Mouse (Mus musculus): ENCODE data around the gene Tlk2.

Gene Tlk2

DNA sequence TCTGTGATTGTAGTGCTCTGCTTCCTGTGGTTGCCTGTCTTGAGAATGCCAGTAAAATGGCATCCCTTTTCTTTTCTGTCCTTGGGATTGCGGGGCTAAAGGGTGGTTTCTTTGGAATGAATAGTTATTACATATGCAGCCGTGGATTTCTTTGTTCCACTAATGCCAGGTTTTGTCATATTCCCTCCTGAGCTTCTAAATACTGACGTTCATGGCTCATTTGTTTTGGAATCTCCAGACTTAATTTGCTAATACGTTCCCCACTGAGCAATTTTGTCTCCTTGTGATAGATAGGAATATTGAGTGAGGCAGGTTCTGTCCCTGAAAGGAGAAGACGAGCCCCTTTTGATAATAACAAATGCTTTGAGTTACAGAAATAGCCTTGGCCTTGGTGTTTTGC lies 82.5 kb downstream of the Tlk2 start:
- no peak for DNase-seq (ENCODE audit: low read depth in 1 of 2, low spot score in 2 of 2)

DNA sequence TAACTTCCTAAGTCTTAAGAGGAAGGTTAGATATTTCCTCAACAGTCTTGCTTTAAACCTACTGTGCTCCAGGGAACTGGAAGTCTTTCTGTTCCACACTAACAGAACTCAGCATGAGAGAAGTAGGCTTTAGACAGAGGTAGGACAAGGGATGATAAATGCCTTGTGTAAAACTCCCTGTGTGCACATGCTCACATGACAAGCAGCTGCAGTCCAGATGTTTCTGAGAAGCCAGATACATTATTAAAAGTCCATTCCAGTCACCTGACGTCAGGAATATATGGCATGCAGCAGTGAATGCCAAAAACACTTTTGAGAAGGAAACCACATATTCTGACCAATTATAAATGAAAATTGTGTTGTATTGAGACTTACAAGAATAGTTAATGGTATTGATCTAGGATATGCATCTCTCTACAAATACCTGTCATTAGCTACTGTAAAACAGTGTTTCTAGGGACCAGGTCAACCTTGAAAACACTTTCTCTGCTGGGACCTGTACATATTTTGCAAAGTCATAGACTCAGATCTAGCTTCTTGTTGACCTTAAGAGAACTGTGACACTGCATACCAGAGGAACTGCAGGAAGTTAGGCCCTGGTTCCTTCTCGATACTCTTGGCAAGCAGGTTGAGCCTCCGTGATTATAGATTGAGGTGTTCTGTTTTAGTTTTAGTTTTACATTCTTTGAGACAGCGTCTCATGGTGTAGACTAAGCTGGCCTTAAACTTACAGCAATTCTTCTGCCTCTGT lies 83.2 kb downstream of the Tlk2 start:
- no peak for DNase-seq (ENCODE audit: low read depth in 1 of 2, low spot score in 2 of 2)

DNA sequence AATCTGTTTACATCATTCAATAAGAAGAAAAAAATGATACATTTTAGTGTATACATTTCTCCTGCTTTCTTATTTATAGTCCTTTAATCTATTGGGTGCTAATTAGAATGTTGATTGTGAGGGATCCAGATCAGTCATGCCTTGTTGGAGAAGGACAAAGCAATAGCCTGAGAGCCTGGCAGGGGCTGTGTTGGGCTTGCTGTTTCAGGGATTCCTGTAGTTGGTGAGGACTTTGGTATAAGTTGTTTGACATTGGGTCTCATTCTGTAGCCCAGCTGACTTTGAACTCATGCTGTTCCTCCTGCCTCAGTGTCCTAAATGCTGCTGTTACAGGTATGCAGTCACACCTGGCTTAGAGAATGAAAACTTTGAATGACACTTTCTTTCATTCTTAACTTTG lies 85.9 kb downstream of the Tlk2 start:
- DNase-seq (ENCODE audit: low read depth in 1 of 2, low spot score in 2 of 2): no peak

DNA sequence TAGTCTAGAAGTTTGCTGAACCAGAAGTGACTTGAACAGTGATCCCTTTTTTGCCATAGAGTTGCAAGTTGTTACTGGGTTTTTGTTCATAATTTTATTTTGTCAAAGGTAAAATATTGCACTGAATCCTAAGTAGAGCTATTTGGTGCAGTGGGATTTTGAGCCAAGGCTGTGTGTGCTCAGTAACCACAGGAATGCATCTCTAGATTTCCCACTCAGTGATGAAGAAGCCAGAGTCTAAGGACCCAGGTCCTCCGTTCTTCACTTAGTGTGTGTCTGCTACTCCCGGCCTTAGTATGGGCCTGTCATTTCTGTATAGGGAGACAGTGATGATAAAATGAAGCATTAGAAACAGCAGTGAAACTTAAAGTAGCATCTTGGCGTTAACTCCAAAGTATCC lies 86.4 kb downstream of the Tlk2 start:
- no peak for DNase-seq (ENCODE audit: low read depth in 1 of 2, low spot score in 2 of 2)

DNA sequence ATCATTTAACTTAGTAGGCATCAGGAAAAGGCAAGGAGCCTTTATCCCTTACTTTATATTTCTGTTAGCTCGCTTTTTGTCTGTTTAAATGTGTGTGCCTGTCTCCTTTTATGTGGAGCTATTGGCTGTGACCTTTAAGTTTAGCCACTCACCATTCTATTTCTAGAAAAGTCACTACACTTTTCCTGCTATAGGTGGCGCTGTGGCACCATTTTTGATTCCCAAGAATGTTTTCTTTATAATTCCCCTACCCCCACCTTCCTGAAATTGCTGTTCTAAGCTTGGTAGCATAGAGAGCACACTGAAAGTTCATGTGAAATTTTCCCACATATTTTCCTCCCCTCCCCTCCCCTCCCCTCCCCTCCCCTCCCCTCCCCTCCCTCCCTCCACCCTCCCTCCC lies 91.5 kb downstream of the Tlk2 start:
- no peak for DNase-seq (ENCODE audit: low read depth in 1 of 2, low spot score in 2 of 2)

- DNase-seq (ENCODE audit: low read depth in 1 of 2, low spot score in 2 of 2): no peak
These were observed 101.8 kb downstream of the Tlk2 start for GRCm38 (mm10) chr11:105280456-105280855.

GRCm38 (mm10) chr11:105281291-105281690 lies 102.7 kb downstream of the Tlk2 start:
- DNase-seq (ENCODE audit: low read depth in 1 of 2, low spot score in 2 of 2): no peak

DNA sequence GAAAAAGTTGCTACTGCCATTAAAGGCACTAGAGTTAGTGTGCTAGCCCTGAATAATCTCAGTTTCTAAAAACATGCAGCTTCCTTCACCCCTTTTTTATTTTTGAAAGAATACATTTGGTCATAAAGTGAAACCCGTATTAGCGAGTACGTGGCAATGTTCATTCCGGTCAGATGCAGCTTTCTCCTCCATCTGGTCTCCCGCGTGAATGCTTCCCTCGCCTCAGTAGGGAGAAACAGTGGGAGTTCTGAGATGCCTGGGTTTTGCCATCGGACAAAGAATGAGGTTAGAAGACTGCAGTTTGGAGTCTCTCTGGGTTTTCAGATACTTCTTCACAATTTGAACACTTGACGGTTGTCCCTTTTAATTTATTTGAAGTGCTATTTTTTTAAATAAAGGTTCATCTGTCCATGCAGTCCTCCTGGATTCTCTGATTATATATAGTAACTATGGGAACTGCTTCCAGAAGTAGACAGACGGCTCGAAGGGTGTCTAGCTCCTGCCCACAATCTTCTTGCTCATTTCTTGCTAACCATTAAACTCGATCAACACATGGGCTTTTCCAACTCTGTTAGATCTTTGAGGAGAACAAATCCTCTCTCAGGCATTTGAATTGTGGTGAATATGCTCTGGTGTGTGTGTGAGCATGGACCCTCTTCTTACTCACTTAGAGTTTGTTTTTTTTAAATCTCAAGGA lies 103.3 kb downstream of the Tlk2 start:
- DNase-seq (ENCODE audit: low read depth in 1 of 2, low spot score in 2 of 2): no peak

- no peak for DNase-seq (ENCODE audit: low read depth in 1 of 2, low spot score in 2 of 2)
These were observed 103.9 kb downstream of the Tlk2 start for GRCm38 (mm10) chr11:105282460-105282859.

GRCm38 (mm10) chr11:105283016-105283415 lies 104.4 kb downstream of the Tlk2 start:
- DNase-seq (ENCODE audit: low read depth in 1 of 2, low spot score in 2 of 2): no peak

GRCm38 (mm10) chr11:105285720-105286119 lies 107.1 kb downstream of the Tlk2 start:
- DNase-seq (ENCODE audit: low read depth in 1 of 2, low spot score in 2 of 2): no peak

GRCm38 (mm10) chr11:105289403-105289802 lies 110.8 kb downstream of the Tlk2 start:
- DNase-seq (ENCODE audit: low read depth in 1 of 2, low spot score in 2 of 2): no peak

DNA sequence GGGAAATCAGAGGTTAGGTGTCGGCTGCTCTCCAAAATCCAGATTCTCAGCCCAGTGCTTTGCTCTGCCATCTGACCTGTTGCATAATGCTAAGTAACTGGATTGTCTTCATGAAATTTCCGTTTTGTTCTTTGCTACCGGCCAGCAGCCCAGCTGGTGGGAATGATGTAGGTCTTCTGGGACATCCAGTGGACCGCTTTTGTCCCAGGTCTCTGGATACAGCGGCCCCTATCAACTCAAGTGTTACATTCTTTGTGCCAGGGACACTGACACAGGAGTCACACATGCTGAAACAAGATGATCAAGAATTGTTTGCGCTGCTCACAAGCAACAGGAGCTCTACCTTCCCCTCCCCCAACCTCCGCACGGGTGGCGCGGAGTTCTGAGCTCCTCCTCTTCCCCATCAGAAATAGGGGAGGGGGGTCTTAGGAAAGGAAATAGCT lies 113.1 kb downstream of the Tlk2 start:
- no peak for DNase-seq (ENCODE audit: low read depth in 1 of 2, low spot score in 2 of 2)

GRCm38 (mm10) chr11:105292124-105293071 lies 113.8 kb downstream of the Tlk2 start, which contains the start of gene Mrc2:
TSS of gene Mrc2 (plus strand) at chr11:105292643.
- no peak for DNase-seq (ENCODE audit: low read depth in 1 of 2, low spot score in 2 of 2)

GRCm38 (mm10) chr11:105293101-105293581 lies 114.5 kb downstream of the Tlk2 start:
- no peak for DNase-seq (ENCODE audit: low read depth in 1 of 2, low spot score in 2 of 2)

- no peak for DNase-seq (ENCODE audit: low read depth in 1 of 2, low spot score in 2 of 2)
These were observed 115.4 kb downstream of the Tlk2 start for GRCm38 (mm10) chr11:105293901-105294494.

GRCm38 (mm10) chr11:105296084-105296483 lies 117.5 kb downstream of the Tlk2 start:
- no peak for DNase-seq (ENCODE audit: low read depth in 1 of 2, low spot score in 2 of 2)

DNA sequence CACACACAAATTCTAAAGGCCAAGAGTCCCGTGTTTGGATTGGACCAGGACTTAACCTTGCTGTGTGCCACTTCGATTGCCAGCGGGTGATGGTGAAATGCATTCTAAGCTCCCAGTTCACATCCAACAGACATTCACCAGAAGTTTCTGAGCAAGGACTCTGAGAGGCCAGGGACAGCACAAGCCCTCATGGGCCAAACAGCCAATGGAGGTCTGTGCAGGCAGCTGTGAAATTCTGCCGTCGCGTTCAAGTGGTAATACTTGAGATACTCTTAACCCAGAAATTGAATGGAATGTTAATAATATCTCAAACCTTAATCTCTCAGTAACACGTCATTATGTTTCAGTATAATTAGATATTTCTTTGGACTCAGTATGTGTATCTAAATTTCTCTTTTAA lies 131.6 kb downstream of the Tlk2 start:
- DNase-seq (ENCODE audit: low read depth in 1 of 2, low spot score in 2 of 2): no peak

DNA sequence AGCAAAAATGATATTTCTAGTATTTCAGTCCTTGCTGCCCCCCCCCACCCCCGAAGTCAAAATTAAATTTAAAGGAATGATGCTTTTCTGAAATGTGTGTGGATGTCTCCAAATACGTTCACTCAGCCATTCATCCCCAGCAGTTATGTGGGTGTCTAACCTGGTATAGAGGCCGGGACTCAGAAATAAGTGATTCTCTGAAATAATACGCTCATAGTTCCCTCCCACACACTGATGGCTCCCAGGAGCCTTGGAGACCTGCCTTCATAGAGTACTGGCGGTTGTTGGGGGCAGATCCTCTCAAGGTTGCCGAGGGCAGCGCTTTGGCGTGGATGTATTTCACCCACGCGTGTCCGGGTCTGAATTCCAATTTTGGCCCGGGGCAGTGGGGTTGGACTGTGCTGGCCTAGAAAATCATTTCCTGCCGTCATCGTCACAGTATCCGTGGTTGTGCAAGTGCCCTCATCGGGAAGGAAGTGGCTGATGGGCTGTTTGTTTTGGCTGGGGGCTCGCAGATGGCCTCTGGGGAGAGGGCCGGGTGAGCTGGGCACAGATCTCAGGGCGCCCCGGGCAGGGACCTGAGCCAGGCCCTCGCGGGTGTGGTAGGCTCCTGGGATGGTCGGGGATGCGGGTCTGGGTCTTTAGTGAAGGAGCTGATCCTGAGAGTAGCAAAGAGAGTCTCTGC lies 132.8 kb downstream of the Tlk2 start:
- no peak for DNase-seq (ENCODE audit: low read depth in 1 of 2, low spot score in 2 of 2)

GRCm38 (mm10) chr11:105312311-105312942 lies 133.8 kb downstream of the Tlk2 start:
- no peak for DNase-seq (ENCODE audit: low read depth in 1 of 2, low spot score in 2 of 2)

Measured in monocyte, adult 2 months (primary cell).